Mouse (Mus musculus) right cerebral cortex, postnatal 10 days (tissue): ENCODE measurements around the gene Dmrtb1.

Source experiments
- DNase-seq, 2 experiments: peaks; one replicate each; pipeline ENCODE4 v3.0.0; 2021; ENCODE audit warnings: low spot score in 2 of 2

The Dmrtb1 gene

GRCm38 (mm10) chr4:107681099-107681849 is 2.8 kb downstream of the Dmrtb1 start:
- no peak for DNase-seq

DNA sequence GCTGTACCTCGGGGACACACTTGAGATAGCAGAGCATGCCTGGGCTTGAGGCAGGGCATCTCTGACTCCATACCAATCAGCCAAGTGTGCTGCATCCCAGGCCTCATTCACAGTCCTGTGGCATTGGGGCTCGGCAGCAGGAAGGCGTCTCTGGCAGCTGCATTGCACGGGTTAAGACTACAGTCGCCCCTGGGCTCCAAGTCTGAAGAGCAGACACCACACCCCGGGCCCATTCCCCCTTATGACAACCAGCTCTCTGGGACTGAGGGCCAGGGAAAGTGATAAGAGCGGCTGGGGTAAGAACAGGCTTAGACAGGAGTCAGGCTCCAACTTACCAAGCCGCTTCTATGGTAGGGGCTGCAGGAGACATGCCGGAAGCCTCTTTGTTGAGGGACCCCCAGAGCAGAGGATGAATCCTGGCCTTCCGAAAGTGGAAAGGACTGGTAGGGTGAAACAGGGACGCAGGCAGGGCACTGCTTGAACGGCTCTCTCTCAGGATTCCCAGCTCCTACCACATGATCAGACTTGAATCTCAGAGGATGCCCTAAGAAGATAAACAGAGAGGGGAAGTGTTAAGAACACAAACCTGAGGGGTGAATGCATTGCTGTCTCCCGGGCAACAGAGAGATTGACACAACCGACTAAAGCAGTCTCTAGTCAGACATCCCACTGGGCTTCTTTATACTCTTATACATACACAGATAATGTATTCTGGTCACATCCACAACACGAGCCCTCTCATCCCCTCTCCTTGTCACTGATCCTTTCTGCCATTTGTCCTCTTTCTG is 3.5 kb downstream of the Dmrtb1 start:
- DNase-seq: no peak

DNA sequence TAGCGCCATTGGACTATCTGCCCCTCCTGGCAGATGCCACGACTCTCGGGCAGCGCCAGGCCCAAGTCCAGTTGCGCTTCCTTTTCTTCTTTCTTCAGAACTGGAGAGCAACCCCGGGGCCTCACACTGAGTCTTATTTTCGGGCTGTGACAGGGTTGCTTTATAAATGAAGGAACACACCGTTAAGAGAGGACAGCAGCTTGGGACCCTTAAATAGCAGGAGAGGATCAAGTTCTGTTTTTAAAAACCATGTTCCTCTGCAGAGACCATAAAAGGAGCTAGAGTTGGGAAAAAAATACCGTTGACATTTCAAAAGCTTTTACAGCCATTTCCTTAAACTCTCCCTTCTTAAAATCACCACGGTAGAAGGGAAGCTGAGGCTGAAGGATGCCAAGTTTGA is 8.4 kb downstream of the Dmrtb1 start:
- peak; percentile 43 to 59 for DNase-seq

DNA sequence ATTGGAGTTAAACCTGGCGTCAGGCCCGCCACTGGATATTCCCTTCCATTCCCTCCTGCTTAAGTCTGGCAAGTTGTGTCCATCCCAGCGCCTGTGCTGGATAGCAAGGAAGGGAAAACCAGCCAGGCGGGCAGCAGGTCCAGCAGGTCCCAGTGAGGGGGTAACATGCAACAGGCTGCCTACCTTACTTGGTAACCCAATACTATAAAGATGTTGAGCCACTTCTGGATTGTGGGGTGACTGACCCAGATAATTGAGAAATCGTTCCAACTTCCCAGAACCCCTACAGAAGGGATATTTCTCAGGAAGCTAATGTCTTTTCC is 9.7 kb downstream of the Dmrtb1 start:
- DNase-seq: no peak

GRCm38 (mm10) chr4:107673638-107674321 is 10.2 kb downstream of the Dmrtb1 start:
- peak; percentile 92 to 93 for DNase-seq

- no peak for DNase-seq
Observed at GRCm38 (mm10) chr4:107670731-107671130, 13.3 kb downstream of the Dmrtb1 start.

GRCm38 (mm10) chr4:107668514-107668913 is 15.5 kb downstream of the Dmrtb1 start:
- no peak for DNase-seq

DNA sequence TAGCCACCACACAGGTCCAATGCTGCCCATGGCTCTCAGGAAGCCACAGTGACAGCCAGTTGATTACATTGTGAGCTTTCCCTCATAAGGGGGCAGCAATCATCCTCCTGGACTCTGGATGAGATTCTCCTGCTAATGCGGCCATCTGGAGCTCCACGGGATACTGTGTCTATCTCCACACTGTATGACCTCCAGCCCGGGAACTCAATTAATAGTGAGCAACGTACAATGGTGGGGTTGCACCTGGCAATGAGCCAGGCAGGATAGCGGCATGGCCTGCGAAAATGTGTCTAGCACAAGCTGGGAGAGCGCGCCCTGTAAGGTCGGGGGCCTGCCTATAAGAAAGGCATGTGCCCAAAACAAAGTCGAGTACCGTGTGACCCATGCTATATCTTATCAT is 23.4 kb downstream of the Dmrtb1 start:
- DNase-seq: no peak

GRCm38 (mm10) chr4:107653280-107653643 is 30.8 kb downstream of the Dmrtb1 start:
- DNase-seq: no peak

GRCm38 (mm10) chr4:107652598-107653279 is 31.3 kb downstream of the Dmrtb1 start:
- DNase-seq: peak; percentile 84 to 91

- no peak for DNase-seq
Observed at GRCm38 (mm10) chr4:107651021-107651496, 33.0 kb downstream of the Dmrtb1 start.

GRCm38 (mm10) chr4:107648959-107649485 is 35.0 kb downstream of the Dmrtb1 start:
- no peak for DNase-seq

DNA sequence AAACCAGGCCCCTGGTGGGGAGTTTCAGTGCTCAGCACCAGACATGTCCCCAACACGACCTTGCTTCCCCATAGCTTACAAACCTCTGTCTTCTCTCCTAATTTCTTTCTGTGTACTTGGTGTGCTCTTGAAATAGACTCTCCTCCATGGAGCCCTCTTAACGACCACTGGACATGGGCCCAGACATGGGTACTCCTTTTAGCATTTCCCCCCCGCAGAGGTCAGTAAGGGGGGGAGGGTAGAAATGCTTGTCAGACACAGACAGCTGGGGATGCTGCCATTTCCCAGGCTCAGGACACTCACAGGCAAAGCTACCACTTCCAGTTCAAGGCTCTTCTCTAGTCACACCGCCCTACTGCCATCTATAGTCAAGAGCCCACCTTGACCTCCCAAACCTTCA is 42.4 kb downstream of the Dmrtb1 start:
- DNase-seq: no peak

DNA sequence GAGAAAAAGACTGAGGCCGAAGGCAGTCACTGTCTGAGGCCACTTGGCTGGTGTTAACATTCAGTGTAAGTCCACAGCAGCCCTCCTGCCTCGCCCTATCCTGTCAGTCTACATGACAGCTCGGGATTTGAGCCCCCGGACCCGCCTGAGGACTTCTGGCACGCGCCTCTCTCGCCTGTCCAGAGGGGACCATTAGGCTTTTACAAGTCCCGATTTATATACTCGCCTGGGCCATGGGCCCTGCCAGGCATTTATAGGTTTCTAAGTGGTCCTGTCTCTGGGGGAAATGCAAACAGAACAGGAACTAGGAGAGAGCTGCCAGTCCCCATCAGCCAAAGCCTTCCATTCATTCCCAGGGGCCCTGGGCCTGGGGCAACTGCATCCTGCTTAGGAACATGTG is 45.7 kb downstream of the Dmrtb1 start:
- no peak for DNase-seq

DNA sequence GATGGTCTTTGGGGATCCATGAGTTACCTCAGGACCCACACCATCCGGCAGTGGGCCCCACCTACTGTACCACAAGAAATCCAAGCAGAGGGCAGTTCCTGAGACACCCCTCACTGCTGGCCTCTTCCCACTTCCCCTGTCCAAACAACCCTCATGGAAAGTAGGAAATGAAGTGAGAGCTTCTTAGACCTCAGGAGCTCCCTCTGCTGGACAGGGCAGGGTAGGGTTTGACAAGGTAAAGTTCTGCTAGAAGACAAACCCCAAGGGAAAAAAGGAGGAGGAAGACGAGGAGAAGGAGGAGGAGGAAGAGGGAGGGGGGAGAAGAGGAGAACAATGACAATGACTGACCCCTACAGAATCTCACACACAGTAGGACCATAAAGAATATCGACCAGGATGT is 46.4 kb downstream of the Dmrtb1 start:
- no peak for DNase-seq

DNA sequence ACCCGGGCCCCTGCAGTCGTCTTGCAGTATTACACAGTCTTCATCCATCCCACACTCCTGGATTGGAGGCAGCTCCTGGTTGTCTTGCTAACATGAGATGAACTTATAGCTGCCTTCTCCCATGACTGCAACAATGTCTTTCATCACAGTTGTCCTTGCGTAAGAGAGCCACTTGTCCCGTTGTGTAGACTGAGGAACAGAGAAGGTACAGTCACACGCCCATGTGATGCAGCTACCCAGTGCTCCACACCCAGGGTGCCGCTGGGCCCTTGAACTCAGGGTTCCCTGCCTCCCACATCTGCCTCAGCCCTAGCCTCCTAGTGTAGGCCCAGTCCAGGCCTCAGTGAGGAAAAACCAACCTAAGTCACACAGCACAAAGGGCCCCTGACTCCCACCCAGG is 47.9 kb downstream of the Dmrtb1 start:
- DNase-seq: no peak

- no peak for DNase-seq
Observed at GRCm38 (mm10) chr4:107634631-107635030, 49.4 kb downstream of the Dmrtb1 start.

DNA sequence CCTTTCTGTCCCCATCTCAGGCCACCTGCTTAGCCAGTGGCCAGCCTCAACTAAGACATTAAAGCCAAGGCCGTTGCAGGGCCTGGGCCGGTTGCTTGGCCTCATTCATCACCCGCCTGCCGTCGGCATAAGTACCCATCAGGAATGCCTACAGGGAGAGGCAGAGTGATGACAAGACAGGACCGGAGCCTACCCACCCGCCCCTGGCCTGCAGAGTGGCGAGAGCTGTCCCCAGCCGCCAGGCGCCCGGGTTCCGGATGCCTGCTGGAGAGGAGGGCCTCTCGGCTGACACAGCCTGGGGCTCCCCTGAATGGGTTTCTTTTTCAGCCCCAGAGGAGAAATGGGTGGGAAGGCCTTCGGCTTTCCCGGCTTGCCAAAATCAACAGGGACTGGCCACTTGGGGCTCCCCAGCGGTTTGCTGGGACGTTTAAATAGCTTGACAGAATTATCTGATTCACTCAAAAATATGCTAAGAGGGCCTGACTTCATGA is 55.1 kb downstream of the Dmrtb1 start:
- DNase-seq: no peak

GRCm38 (mm10) chr4:107628226-107628625 is 55.8 kb downstream of the Dmrtb1 start:
- no peak for DNase-seq
